Mouse (Mus musculus) liver, embryonic 13.5 days (tissue): ENCODE results near the gene Zdhhc19. TPM values are rescaled to one million over a fixed set of nuclear protein-coding genes. Genes with fewer than 3 reads are reported as not detected.

Experiments used
- polyA plus RNA-seq: library from polyadenylated mRNA; unstranded; fragments of >200 nt; fragmentation: Nextera tagmentation; extraction: Ambion mirVana; gene quantifications from 2 replicates; pipeline ENCODE4 v1.2.1, GENCODE M21; 2015

Zdhhc19 gene
- polyA plus RNA-seq, 1 experiment from 2014 or later, result not detected

Other genes starting within 250 kb of the Zdhhc19 start
- 5.5 and 5.6 TPM in 2 replicates for gene Fbxo45, start 249.1 kb upstream of the Zdhhc19 start, polyA plus RNA-seq
- 13.0 and 14.3 TPM in 2 replicates for gene Wdr53, start 249.0 kb upstream of the Zdhhc19 start, polyA plus RNA-seq
- gene Smco1, start 224.8 kb upstream of the Zdhhc19 start, polyA plus RNA-seq, result not detected in 2 replicates
- 17.9 and 19.9 TPM in 2 replicates for gene Rnf168, start 218.8 kb upstream of the Zdhhc19 start, polyA plus RNA-seq
- 9.6 and 10.5 TPM in 2 replicates for gene Ubxn7, start 164.0 kb upstream of the Zdhhc19 start, polyA plus RNA-seq
- not detected in 2 replicates for gene Tm4sf19, start 95.8 kb upstream of the Zdhhc19 start, polyA plus RNA-seq
- gene Tctex1d2, start 76.6 kb upstream of the Zdhhc19 start, polyA plus RNA-seq, result 7.2 and 7.3 TPM in 2 replicates
- 38.6 and 42.0 TPM in 2 replicates for gene Pcyt1a, start 65.3 kb upstream of the Zdhhc19 start, polyA plus RNA-seq
- 0.65 and 0.71 TPM in 2 replicates for gene Slc51a, start 8.4 kb upstream of the Zdhhc19 start, polyA plus RNA-seq
- 262 and 322 TPM in 2 replicates for gene Tfrc, start 112.7 kb downstream of the Zdhhc19 start, polyA plus RNA-seq
- gene Tnk2, start 147.6 kb downstream of the Zdhhc19 start, polyA plus RNA-seq, result 4.2 and 4.9 TPM in 2 replicates
- 0.54 and 0.67 TPM in 2 replicates for gene Muc4, start 239.6 kb downstream of the Zdhhc19 start, polyA plus RNA-seq